Mouse (Mus musculus): ENCODE data around the gene Gm17067. TPM values are rescaled to one million over a fixed set of nuclear protein-coding genes. Genes with fewer than 3 reads are reported as not detected.
A peak's percentile ranks its signal among the peaks of the same experiment; 100 is the strongest.
"Not testable (repeated sequence)": the region's sequence is repeated elsewhere in the genome, so short reads cannot be mapped to it uniquely, and the experiment has no call there.

Gm17067 gene
- polyA plus RNA-seq (2016; fragmentation: Nextera tagmentation; extraction: Ambion mirVana), result not detected in 2 replicates

- H3K27me3 ChIP-seq, result not testable (repeated sequence)
Measured at GRCm38 (mm10) chr7:42726917-42727316, at the start of gene Gm17067. TSS of gene Gm17067 (minus strand) at chr7:42727017.

GRCm38 (mm10) chr7:42749836-42750235 is 23.0 kb upstream of the Gm17067 start:
- Histone ChIP-seq H3K9ac (no peak overlapping the region), H3K27me3 (no peaks in the 10 kb centered on the region), H3K4me3 (no peak overlapping the region), H3K4me1 (no peaks in the 10 kb centered on the region), H3K9me3 (0 out of 2 replicates have a peak, but pooled peaks cover 3% of the 10 kb centered on the region), H3K27ac (no peak overlapping the region), H3K4me2 (replicated peaks) (no peak overlapping the region), H3K36me3 (no peaks in the 10 kb centered on the region)
- WGBS, result 50% methylated on average over 19 of the region's 20 CpGs
- no peak for ATAC-seq (ENCODE audit: insufficient number of reproducible peaks, insufficient read depth, low FRiP score, low TSS enrichment)

More at GRCm38 (mm10) chr7:42726917-42727316, at the start of gene Gm17067:
- not testable (repeated sequence) for ATAC-seq (ENCODE audit: insufficient number of reproducible peaks, insufficient read depth, low FRiP score, low TSS enrichment); H3K4me1 ChIP-seq; H3K4me3 ChIP-seq; H3K27ac ChIP-seq; H3K9ac ChIP-seq; H3K9me3 ChIP-seq; H3K36me3 ChIP-seq; H3K4me2 ChIP-seq (replicated peaks)
- WGBS, result 89% methylated on average over 4 of the region's 4 CpGs

DNA sequence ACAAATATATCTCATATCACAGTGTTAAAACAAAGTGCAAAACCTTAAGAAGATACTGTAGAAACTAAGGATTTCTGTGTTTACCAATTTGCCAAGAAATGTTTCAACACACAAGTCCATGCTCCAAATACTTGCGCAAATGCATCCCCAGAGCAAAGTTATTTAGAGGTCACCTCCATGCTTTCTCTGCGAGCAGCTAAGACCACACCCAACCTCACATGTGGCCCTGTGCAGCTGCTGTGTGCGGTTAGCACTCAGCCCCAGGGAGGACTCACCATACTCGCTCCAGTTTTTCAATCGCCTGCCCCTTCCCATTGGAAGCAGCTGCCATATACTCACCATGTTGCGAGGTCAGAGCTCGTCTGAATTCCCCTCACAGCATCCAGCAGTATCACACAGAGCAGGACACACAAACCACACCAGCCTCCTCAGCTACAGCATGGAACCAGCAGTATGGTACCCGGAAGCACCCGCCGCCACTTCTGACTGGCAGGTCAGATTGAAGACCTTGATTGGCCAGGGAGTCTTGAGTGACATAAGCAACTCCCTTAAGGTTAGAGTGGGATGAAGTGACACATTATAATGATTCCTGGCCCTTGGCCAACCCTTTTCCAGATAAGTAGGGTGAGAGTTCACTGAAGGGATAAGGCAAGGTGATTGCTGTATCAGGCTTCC is 11.9 kb upstream of the Gm17067 start:
- 82% methylated on average over 10 of the region's 10 CpGs for WGBS
- no peak overlapping the region for H3K4me3 ChIP-seq
- no peaks in the 10 kb centered on the region for H3K4me1 ChIP-seq
- no peak for ATAC-seq (ENCODE audit: insufficient number of reproducible peaks, insufficient read depth, low FRiP score, low TSS enrichment)
- H3K27me3 ChIP-seq, result no peaks in the 10 kb centered on the region
- H3K27ac ChIP-seq, result no peak overlapping the region
- H3K36me3 ChIP-seq, result no peaks in the 10 kb centered on the region
- no peak overlapping the region for H3K9ac ChIP-seq
- H3K4me2 ChIP-seq (replicated peaks), result no peak overlapping the region
- H3K9me3 ChIP-seq, result 0 out of 2 replicates have a peak, but pooled peaks cover 12% of the 10 kb centered on the region

GRCm38 (mm10) chr7:42693251-42693650 is 33.6 kb downstream of the Gm17067 start:
- not testable (repeated sequence) for H3K27me3 ChIP-seq; H3K27ac ChIP-seq; ATAC-seq (ENCODE audit: insufficient number of reproducible peaks, insufficient read depth, low FRiP score, low TSS enrichment); H3K9ac ChIP-seq; H3K4me1 ChIP-seq; H3K36me3 ChIP-seq; H3K9me3 ChIP-seq
- H3K4me2 ChIP-seq (replicated peaks), result peak overlapping the region; percentile 50
- WGBS, result 3% methylated on average over 4 of the region's 4 CpGs
- peak overlapping the region; percentile 52 for H3K4me3 ChIP-seq

DNA sequence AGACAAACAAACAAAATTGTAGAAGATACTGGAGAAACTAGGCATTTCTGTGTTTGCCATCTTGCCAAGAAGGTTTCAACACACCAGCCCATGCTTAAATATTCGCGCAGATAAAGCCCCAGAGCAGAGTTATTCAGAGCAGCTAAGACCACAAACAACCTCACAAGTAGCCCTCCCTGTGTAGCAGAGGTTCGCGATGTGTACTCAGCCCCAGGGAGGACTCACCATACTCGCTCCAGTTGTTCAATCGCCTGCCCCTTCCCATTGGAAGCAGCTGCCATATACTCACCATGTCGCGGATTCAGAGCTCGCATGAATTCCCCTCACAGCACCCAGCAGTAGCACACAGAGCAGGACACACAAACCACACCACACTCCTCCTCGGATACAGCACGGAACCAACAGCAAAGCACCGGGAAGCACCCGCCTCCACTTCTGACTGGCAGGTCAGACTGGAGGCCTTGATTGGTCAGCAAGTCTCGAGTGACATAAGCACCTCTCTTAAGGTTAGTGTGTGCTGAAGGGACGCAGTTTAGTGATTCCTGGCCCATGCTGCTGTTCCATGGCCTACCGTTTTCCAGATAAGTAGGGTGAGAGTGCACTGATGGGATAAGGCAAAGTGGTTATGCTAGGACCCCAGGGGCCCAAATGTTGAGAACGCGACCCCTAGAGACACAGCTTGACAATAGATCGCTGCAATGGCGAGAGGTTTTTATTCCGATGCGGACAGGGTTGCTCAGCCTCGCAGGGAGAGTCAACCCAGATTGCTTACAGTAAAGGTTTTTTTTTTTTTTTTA is 34.3 kb downstream of the Gm17067 start, which contains the start of gene Zfp975:
Zfp975 (minus strand) TSS at position 381 of the 797 bp plus-strand sequence.
- peak within 1 kb of the TSS; percentile 54 for H3K27ac ChIP-seq
- H3K4me3 ChIP-seq, result peak within 1 kb of the TSS; percentile 52
- not testable (repeated sequence) for H3K9me3 ChIP-seq, H3K4me1 ChIP-seq, H3K36me3 ChIP-seq, H3K27me3 ChIP-seq
- peak; percentile 100 for ATAC-seq (ENCODE audit: insufficient number of reproducible peaks, insufficient read depth, low FRiP score, low TSS enrichment)
- peak within 1 kb of the TSS; percentile 50 for H3K4me2 ChIP-seq (replicated peaks)
- WGBS, result under 1% methylated on average over 23 of the region's 23 CpGs
- H3K9ac ChIP-seq, result peak within 1 kb of the TSS; percentile 50; the same call in 1 of the 2 replicates

DNA sequence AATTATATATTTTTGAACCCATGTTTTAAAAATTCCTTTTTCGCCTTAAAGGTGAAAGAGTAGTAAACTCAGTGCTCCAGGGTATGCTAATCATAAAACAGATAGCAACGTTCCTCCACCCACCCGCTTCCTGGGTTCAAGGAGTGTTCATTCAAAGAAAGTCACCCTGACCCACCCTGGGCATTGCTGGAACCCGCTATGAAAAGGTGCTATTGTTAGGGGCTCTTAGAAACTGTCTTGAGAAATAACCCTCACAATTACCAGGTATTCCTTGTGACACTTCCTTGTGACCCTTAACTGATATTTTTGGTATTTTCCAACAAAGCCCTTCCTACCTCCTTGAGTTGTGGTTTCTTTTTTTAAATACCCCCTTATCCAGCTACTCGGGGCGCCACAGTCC is 46.7 kb downstream of the Gm17067 start:
- H3K4me2 ChIP-seq (replicated peaks); ATAC-seq (ENCODE audit: insufficient number of reproducible peaks, insufficient read depth, low FRiP score, low TSS enrichment); H3K9ac ChIP-seq; H3K36me3 ChIP-seq; H3K4me3 ChIP-seq; H3K27ac ChIP-seq; H3K4me1 ChIP-seq; H3K27me3 ChIP-seq: not testable (repeated sequence)
- peaks cover 16% of the 10 kb centered on the region for H3K9me3 ChIP-seq
- WGBS, result 87% methylated on average over 6 of the region's 6 CpGs

GRCm38 (mm10) chr7:42679646-42680045 is 47.2 kb downstream of the Gm17067 start:
- not testable (repeated sequence) for ATAC-seq (ENCODE audit: insufficient number of reproducible peaks, insufficient read depth, low FRiP score, low TSS enrichment); H3K4me3 ChIP-seq; H3K4me2 ChIP-seq (replicated peaks); H3K36me3 ChIP-seq; H3K4me1 ChIP-seq; H3K27ac ChIP-seq; H3K27me3 ChIP-seq; H3K9ac ChIP-seq
- peaks cover 16% of the 10 kb centered on the region for H3K9me3 ChIP-seq

DNA sequence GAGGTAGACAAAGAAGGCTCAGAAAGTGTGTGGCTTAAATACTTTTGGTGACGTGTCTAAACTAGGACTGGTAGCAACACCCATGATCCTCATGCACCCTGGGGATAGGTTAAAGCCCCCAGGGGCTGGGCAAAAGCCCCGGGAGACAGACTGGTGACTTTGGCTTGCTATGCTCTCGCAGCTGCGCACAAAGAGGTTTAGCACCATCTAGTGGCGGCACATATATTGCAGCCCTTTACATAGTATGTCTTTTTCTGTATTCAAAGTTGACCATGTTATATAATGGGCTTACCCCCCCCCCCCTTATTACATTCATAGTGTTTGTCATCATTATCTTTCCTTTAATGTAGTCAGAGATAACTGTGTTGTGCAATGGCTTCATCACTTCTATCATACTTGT is 66.7 kb downstream of the Gm17067 start:
- H3K4me3 ChIP-seq; H3K4me2 ChIP-seq (replicated peaks); H3K27me3 ChIP-seq; H3K9me3 ChIP-seq; H3K9ac ChIP-seq; ATAC-seq (ENCODE audit: insufficient number of reproducible peaks, insufficient read depth, low FRiP score, low TSS enrichment); H3K27ac ChIP-seq; H3K4me1 ChIP-seq: not testable (repeated sequence)
- H3K36me3 ChIP-seq, result peaks cover 20% of the 10 kb centered on the region
- 77% methylated on average over 5 of the region's 5 CpGs for WGBS

Other genes starting within 250 kb of the Gm17067 start
- 14.5 and 15.9 TPM in 2 replicates for gene Zfp141, start 221.3 kb downstream of the Gm17067 start, polyA plus RNA-seq (2016; fragmentation: Nextera tagmentation; extraction: Ambion mirVana)
- gene Gm21028, start 148.4 kb downstream of the Gm17067 start, polyA plus RNA-seq (2016; fragmentation: Nextera tagmentation; extraction: Ambion mirVana), result not detected in 2 replicates
- 1.7 and 1.8 TPM in 2 replicates for gene Zfp977, start 134.5 kb downstream of the Gm17067 start, polyA plus RNA-seq (2016; fragmentation: Nextera tagmentation; extraction: Ambion mirVana)
- gene Zfp976, start 84.4 kb downstream of the Gm17067 start, polyA plus RNA-seq (2016; fragmentation: Nextera tagmentation; extraction: Ambion mirVana), result 4.4 TPM in 2 replicates
- 8.7 and 9.8 TPM in 2 replicates for gene Zfp975, start 34.3 kb downstream of the Gm17067 start, polyA plus RNA-seq (2016; fragmentation: Nextera tagmentation; extraction: Ambion mirVana)
- gene Vmn2r62, start 66.5 kb upstream of the Gm17067 start, polyA plus RNA-seq (2016; fragmentation: Nextera tagmentation; extraction: Ambion mirVana), result not detected in 2 replicates
- gene Gm2381, start 140.2 kb upstream of the Gm17067 start, polyA plus RNA-seq (2016; fragmentation: Nextera tagmentation; extraction: Ambion mirVana), result not detected in 2 replicates
- gene Vmn2r63, start 206.8 kb upstream of the Gm17067 start, polyA plus RNA-seq (2016; fragmentation: Nextera tagmentation; extraction: Ambion mirVana), result not detected in 2 replicates

Measured in embryonic facial prominence, embryonic 12.5 days (tissue).